Mouse (Mus musculus): ENCODE results near the gene Gm9837.

GRCm38 (mm10) chr11:53489007-53489406, 18.7 kb upstream of the Gm9837 start:
- TF ChIP-seq CTCF (IDR thresholded peaks at IDR 0.05; ENCODE audit: insufficient read depth, low read length) (no peak), POLR2A (IDR thresholded peaks at IDR 0.05; ENCODE audit: borderline replicate concordance, extremely low read depth, low read depth, low read length) (no peak)
